Mouse (Mus musculus): ENCODE data around the gene Ccnjl. TPM values are rescaled to one million over a fixed set of nuclear protein-coding genes. Genes with fewer than 3 reads are reported as not detected.

Gene Ccnjl
- polyA plus RNA-seq, 1 experiment = 0.57 TPM

GRCm38 (mm10) chr11:43531619-43532018, 3.0 kb downstream of the Ccnjl start:
- TF ChIP-seq CTCF (IDR thresholded peaks at IDR 0.05; ENCODE audit: control insufficient read depth, insufficient read depth, low read length) (no peak), POLR2A (IDR thresholded peaks at IDR 0.05; ENCODE audit: borderline replicate concordance, control insufficient read depth, low read depth, low read length) (no peak)
- WGBS = 80% methylated on average over 5 of the region's 5 CpGs
- no peak overlapping the region for H3K27ac ChIP-seq (ENCODE audit: control insufficient read depth, insufficient read depth, low read depth, low read length, poor library complexity)
- H3K4me1 ChIP-seq (ENCODE audit: control insufficient read depth, insufficient read depth, low read length) = no peaks in the 10 kb centered on the region
- H3K4me3 ChIP-seq (replicated peaks; ENCODE audit: control insufficient read depth, low read depth, low read length) = no peak overlapping the region

DNA sequence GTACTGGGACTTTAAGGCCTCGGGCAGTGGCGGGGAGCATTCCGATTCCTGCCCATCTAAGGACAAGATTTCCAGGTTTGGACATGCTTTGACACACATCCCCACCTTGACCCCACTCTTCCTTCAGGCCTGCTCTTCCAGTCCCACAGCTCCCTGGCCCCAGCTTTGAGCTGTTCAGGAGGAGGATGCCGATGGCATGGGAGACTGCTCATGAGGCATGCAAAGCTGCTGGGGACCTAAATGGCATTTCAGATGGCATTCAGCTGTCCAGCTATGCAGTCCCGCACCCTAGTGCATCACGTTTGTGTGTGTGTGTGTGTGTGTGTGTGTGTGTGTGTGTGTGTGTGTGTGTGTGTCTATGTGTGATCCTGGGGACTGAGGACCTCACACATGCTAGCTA, 8.5 kb downstream of the Ccnjl start:
- Histone ChIP-seq H3K27ac (ENCODE audit: control insufficient read depth, insufficient read depth, low read depth, low read length, poor library complexity) (no peak overlapping the region), H3K4me3 (replicated peaks; ENCODE audit: control insufficient read depth, low read depth, low read length) (no peak overlapping the region), H3K4me1 (ENCODE audit: control insufficient read depth, insufficient read depth, low read length) (no peaks in the 10 kb centered on the region)
- TF ChIP-seq POLR2A (IDR thresholded peaks at IDR 0.05; ENCODE audit: borderline replicate concordance, control insufficient read depth, low read depth, low read length) = no peak
- no peak for TF ChIP-seq CTCF (IDR thresholded peaks at IDR 0.05; ENCODE audit: control insufficient read depth, insufficient read depth, low read length)
- 73% methylated on average over 6 of the region's 6 CpGs for WGBS

DNA sequence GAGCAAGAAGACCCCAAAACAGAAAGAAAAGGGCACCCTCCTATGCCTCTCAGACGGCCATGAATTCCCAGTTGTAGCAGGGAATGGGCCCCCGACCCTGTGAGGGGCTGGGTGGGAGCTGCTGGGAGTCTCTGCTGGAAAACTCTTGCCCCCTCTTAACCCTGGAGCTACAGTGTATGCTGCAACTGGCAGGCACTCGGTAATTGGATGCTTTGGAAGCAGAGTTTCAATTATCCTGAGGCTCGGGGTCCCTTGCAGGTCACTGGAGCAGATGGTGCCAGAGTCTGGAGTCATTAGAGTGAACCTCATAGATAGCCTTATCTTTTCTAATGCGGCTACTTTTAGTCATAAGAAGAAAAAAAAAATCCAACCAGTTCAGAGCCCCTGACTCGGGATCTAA, 11.3 kb downstream of the Ccnjl start:
- Histone ChIP-seq H3K4me3 (replicated peaks; ENCODE audit: control insufficient read depth, low read depth, low read length) (no peak overlapping the region), H3K4me1 (ENCODE audit: control insufficient read depth, insufficient read depth, low read length) (peaks cover 6% of the 10 kb centered on the region), H3K27ac (ENCODE audit: control insufficient read depth, insufficient read depth, low read depth, low read length, poor library complexity) (no peak overlapping the region)
- TF ChIP-seq CTCF (IDR thresholded peaks at IDR 0.05; ENCODE audit: control insufficient read depth, insufficient read depth, low read length) = no peak
- TF ChIP-seq POLR2A (IDR thresholded peaks at IDR 0.05; ENCODE audit: borderline replicate concordance, control insufficient read depth, low read depth, low read length) = no peak
- WGBS = 64% methylated on average over 6 of the region's 6 CpGs

- H3K27ac ChIP-seq (ENCODE audit: control insufficient read depth, insufficient read depth, low read depth, low read length, poor library complexity) = peak overlapping the region; percentile 57; the same call in 1 of the 2 replicates
- TF ChIP-seq POLR2A (IDR thresholded peaks at IDR 0.05; ENCODE audit: borderline replicate concordance, control insufficient read depth, low read depth, low read length) (no peak), CTCF (IDR thresholded peaks at IDR 0.05; ENCODE audit: control insufficient read depth, insufficient read depth, low read length) (no peak)
- no peak overlapping the region for H3K4me3 ChIP-seq (replicated peaks; ENCODE audit: control insufficient read depth, low read depth, low read length)
- 23% methylated on average over 15 of the region's 15 CpGs for WGBS
- peaks cover 8% of the 10 kb centered on the region for H3K4me1 ChIP-seq (ENCODE audit: control insufficient read depth, insufficient read depth, low read length)
These were observed 15.3 kb downstream of the Ccnjl start for GRCm38 (mm10) chr11:43543711-43544466.

- H3K27ac ChIP-seq (ENCODE audit: control insufficient read depth, insufficient read depth, low read depth, low read length, poor library complexity) = no peak overlapping the region
- 65% methylated on average over 7 of the region's 7 CpGs for WGBS
- H3K4me1 ChIP-seq (ENCODE audit: control insufficient read depth, insufficient read depth, low read length) = peaks cover 8% of the 10 kb centered on the region
- TF ChIP-seq POLR2A (IDR thresholded peaks at IDR 0.05; ENCODE audit: borderline replicate concordance, control insufficient read depth, low read depth, low read length) (no peak), CTCF (IDR thresholded peaks at IDR 0.05; ENCODE audit: control insufficient read depth, insufficient read depth, low read length) (no peak)
- H3K4me3 ChIP-seq (replicated peaks; ENCODE audit: control insufficient read depth, low read depth, low read length) = no peak overlapping the region
These were observed 16.2 kb downstream of the Ccnjl start for GRCm38 (mm10) chr11:43544819-43545218.

- TF ChIP-seq POLR2A (IDR thresholded peaks at IDR 0.05; ENCODE audit: borderline replicate concordance, control insufficient read depth, low read depth, low read length) (no peak), CTCF (IDR thresholded peaks at IDR 0.05; ENCODE audit: control insufficient read depth, insufficient read depth, low read length) (no peak)
- WGBS = 80% methylated on average over 16 of the region's 16 CpGs
- Histone ChIP-seq H3K4me3 (replicated peaks; ENCODE audit: control insufficient read depth, low read depth, low read length) (no peak overlapping the region), H3K27ac (ENCODE audit: control insufficient read depth, insufficient read depth, low read depth, low read length, poor library complexity) (no peak overlapping the region), H3K4me1 (ENCODE audit: control insufficient read depth, insufficient read depth, low read length) (peaks cover 8% of the 10 kb centered on the region)
These were observed 17.4 kb downstream of the Ccnjl start for GRCm38 (mm10) chr11:43545873-43546475.

- WGBS = 77% methylated on average over 4 of the region's 4 CpGs
- H3K4me1 ChIP-seq (ENCODE audit: control insufficient read depth, insufficient read depth, low read length) = peaks cover 8% of the 10 kb centered on the region
- TF ChIP-seq POLR2A (IDR thresholded peaks at IDR 0.05; ENCODE audit: borderline replicate concordance, control insufficient read depth, low read depth, low read length) (no peak), CTCF (IDR thresholded peaks at IDR 0.05; ENCODE audit: control insufficient read depth, insufficient read depth, low read length) (no peak)
These were observed 18.1 kb downstream of the Ccnjl start for GRCm38 (mm10) chr11:43546678-43547077.

GRCm38 (mm10) chr11:43548148-43548547, 19.6 kb downstream of the Ccnjl start:
- TF ChIP-seq POLR2A (IDR thresholded peaks at IDR 0.05; ENCODE audit: borderline replicate concordance, control insufficient read depth, low read depth, low read length) (no peak), CTCF (IDR thresholded peaks at IDR 0.05; ENCODE audit: control insufficient read depth, insufficient read depth, low read length) (no peak)
- Histone ChIP-seq H3K4me3 (replicated peaks; ENCODE audit: control insufficient read depth, low read depth, low read length) (no peak overlapping the region), H3K4me1 (ENCODE audit: control insufficient read depth, insufficient read depth, low read length) (peaks cover 8% of the 10 kb centered on the region), H3K27ac (ENCODE audit: control insufficient read depth, insufficient read depth, low read depth, low read length, poor library complexity) (no peak overlapping the region)
- WGBS = 87% methylated on average over 7 of the region's 7 CpGs

More at GRCm38 (mm10) chr11:43546678-43547077, 18.1 kb downstream of the Ccnjl start:
- no peak overlapping the region for H3K27ac ChIP-seq (ENCODE audit: control insufficient read depth, insufficient read depth, low read depth, low read length, poor library complexity)
- no peak overlapping the region for H3K4me3 ChIP-seq (replicated peaks; ENCODE audit: control insufficient read depth, low read depth, low read length)
